Mouse (Mus musculus): ENCODE data around the gene Trem1. TPM values are rescaled to one million over a fixed set of nuclear protein-coding genes. Genes with fewer than 3 reads are reported as not detected.

Trem1 gene
- 0.34 and 0.60 TPM in 2 replicates for polyA plus RNA-seq (2015; fragmentation: Nextera tagmentation; extraction: Ambion mirVana)

GRCm38 (mm10) chr17:48232518-48232917 is at the start of gene Trem1:
Gene Trem1, plus strand, starts transcription at chr17:48232768.
- WGBS = 80% methylated on average over 6 of the region's 6 CpGs
- Histone ChIP-seq H3K27me3 (replicated peaks) (no peaks in the 10 kb centered on the region), H3K4me2 (no peak within 1 kb of the TSS), H3K9ac (no peak within 1 kb of the TSS), H3K9me3 (no peaks in the 10 kb centered on the region), H3K4me1 (no peaks in the 10 kb centered on the region), H3K36me3 (no peaks in the 10 kb centered on the region), H3K4me3 (replicated peaks) (no peak within 1 kb of the TSS), H3K27ac (no peak within 1 kb of the TSS)
- no peak for ATAC-seq (ENCODE audit: insufficient read depth, low FRiP score, low read depth)

- WGBS = 50% methylated on average over 5 of the region's 5 CpGs
- no peaks in the 10 kb centered on the region for H3K4me1 ChIP-seq
- no peaks in the 10 kb centered on the region for H3K36me3 ChIP-seq
- H3K4me3 ChIP-seq (replicated peaks) = no peak overlapping the region
- no peak for ATAC-seq (ENCODE audit: insufficient read depth, low FRiP score, low read depth)
- H3K27me3 ChIP-seq (replicated peaks) = no peaks in the 10 kb centered on the region
- H3K27ac ChIP-seq = no peak overlapping the region
- no peak overlapping the region for H3K9ac ChIP-seq
- no peaks in the 10 kb centered on the region for H3K9me3 ChIP-seq
- H3K4me2 ChIP-seq = no peak overlapping the region
Observed at GRCm38 (mm10) chr17:48185252-48185651, 47.3 kb upstream of the Trem1 start.

- H3K9ac ChIP-seq = no peak overlapping the region
- no peak overlapping the region for H3K4me3 ChIP-seq (replicated peaks)
- no peak overlapping the region for H3K4me2 ChIP-seq
- WGBS = 72% methylated on average over 2 of the region's 2 CpGs
- no peaks in the 10 kb centered on the region for H3K36me3 ChIP-seq
- no peak overlapping the region for H3K27ac ChIP-seq
- H3K4me1 ChIP-seq = no peaks in the 10 kb centered on the region
- no peak for ATAC-seq (ENCODE audit: insufficient read depth, low FRiP score, low read depth)
- no peaks in the 10 kb centered on the region for H3K9me3 ChIP-seq
- H3K27me3 ChIP-seq (replicated peaks) = no peaks in the 10 kb centered on the region
Observed at GRCm38 (mm10) chr17:48192366-48192765, 40.2 kb upstream of the Trem1 start.

DNA sequence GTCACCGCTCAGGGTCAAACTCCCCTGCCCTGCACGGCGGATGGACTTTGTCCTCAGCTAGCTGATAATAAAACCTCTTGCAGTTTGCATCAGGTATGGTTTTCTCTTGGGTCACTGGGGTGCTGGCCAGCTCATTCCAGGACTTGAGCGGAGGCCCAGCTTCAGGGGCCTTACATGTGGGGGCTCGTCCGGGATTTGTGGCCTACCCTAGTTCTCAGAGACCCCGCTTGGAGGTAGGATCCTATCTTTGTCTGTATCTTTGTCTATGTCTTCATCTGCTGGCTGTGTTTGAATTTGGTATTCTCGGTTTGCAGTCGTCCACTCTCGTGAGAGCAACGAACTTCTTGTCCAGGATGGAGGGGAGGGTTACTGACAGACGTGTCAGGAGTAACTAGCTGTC is 29.5 kb upstream of the Trem1 start:
- H3K4me3 ChIP-seq (replicated peaks) = no peak overlapping the region
- 96% methylated on average over 12 of the region's 12 CpGs for WGBS
- H3K27me3 ChIP-seq (replicated peaks) = no peaks in the 10 kb centered on the region
- H3K36me3 ChIP-seq = no peaks in the 10 kb centered on the region
- no peaks in the 10 kb centered on the region for H3K4me1 ChIP-seq
- no peaks in the 10 kb centered on the region for H3K9me3 ChIP-seq
- H3K9ac ChIP-seq = no peak overlapping the region
- H3K4me2 ChIP-seq = no peak overlapping the region
- no peak for ATAC-seq (ENCODE audit: insufficient read depth, low FRiP score, low read depth)
- H3K27ac ChIP-seq = no peak overlapping the region

DNA sequence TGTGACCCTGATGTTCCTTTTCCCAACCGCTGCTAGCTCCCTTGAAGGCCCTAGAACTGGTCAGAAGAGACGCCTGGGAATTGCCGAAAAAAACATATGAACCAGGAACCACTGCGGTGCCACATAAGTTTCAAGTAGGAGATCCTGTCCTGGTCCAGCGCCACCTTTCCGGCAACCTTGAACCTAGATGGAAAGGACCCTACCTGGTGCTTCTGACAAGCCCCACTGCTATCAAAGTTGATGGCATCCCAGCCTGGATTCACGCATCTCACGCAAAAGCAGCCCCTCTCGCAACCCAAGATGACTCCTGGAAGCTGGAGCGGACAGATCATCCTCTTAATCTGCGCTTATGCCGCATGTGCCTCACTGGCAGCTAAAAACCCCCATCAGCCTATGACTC is 20.0 kb upstream of the Trem1 start:
- H3K27ac ChIP-seq = no peak overlapping the region

GRCm38 (mm10) chr17:48213511-48213910 is 19.1 kb upstream of the Trem1 start:
- H3K4me2 ChIP-seq = no peak overlapping the region
- no peaks in the 10 kb centered on the region for H3K4me1 ChIP-seq
- H3K36me3 ChIP-seq = no peaks in the 10 kb centered on the region
- no peak overlapping the region for H3K27ac ChIP-seq
- no peaks in the 10 kb centered on the region for H3K27me3 ChIP-seq (replicated peaks)
- WGBS = 71% methylated on average over 5 of the region's 5 CpGs
- H3K9ac ChIP-seq = no peak overlapping the region
- no peaks in the 10 kb centered on the region for H3K9me3 ChIP-seq
- no peak for ATAC-seq (ENCODE audit: insufficient read depth, low FRiP score, low read depth)
- H3K4me3 ChIP-seq (replicated peaks) = no peak overlapping the region

More for the DNA sequence above, 20.0 kb upstream of the Trem1 start:
- WGBS = 92% methylated on average over 12 of the region's 12 CpGs
- Histone ChIP-seq H3K4me3 (replicated peaks) (no peak overlapping the region), H3K4me2 (no peak overlapping the region), H3K9me3 (no peaks in the 10 kb centered on the region), H3K36me3 (no peaks in the 10 kb centered on the region), H3K27me3 (replicated peaks) (no peaks in the 10 kb centered on the region), H3K9ac (no peak overlapping the region), H3K4me1 (no peaks in the 10 kb centered on the region)
- no peak for ATAC-seq (ENCODE audit: insufficient read depth, low FRiP score, low read depth)

DNA sequence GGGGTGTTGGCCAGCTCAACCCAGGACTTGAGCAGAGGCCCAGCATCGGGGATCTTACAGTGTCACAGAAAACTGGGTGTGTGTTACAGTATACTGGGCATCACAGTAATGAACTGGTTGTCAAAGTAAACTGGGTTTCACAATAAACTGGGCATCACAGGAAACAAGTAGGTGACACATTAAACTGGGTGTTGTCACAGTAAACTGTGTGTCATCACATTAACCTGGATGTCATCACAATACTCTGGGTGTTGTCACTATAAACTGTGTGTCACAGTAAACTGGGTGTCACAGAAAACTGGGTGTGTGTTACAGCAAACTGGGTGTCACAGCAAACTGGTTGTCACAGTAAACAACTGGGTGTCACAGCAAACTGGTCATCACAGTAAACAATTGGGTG is 17.1 kb upstream of the Trem1 start:
- Histone ChIP-seq H3K4me1 (no peaks in the 10 kb centered on the region), H3K9me3 (no peaks in the 10 kb centered on the region), H3K4me3 (replicated peaks) (no peak overlapping the region), H3K36me3 (no peaks in the 10 kb centered on the region), H3K27ac (no peak overlapping the region), H3K27me3 (replicated peaks) (no peaks in the 10 kb centered on the region), H3K4me2 (no peak overlapping the region), H3K9ac (no peak overlapping the region)
- WGBS = 88% methylated on average over 1 of the region's 1 CpGs
- ATAC-seq (ENCODE audit: insufficient read depth, low FRiP score, low read depth) = no peak

DNA sequence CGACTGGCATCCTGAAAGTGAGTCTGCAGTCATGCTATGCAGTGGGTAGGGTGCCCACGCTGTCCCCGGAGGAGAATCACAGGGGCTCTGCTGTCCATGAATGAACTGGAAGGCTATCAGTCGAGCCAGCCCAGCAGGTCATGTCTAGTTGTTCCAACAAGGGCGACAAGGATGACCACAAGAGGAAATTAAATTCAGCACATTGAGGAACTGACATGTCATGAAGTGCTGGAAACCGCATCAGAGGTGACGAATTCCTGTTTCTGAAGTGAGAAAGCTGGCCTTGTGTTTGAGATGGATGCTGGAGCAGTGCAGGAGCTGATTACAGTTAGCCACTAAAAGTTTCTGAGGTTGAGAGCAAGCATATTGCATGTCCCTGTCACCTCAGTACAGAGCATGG is 1.9 kb upstream of the Trem1 start:
- Histone ChIP-seq H3K9ac (no peak overlapping the region), H3K27ac (no peak overlapping the region), H3K27me3 (replicated peaks) (no peaks in the 10 kb centered on the region), H3K36me3 (no peaks in the 10 kb centered on the region), H3K4me2 (no peak overlapping the region), H3K4me1 (no peaks in the 10 kb centered on the region), H3K4me3 (replicated peaks) (no peak overlapping the region), H3K9me3 (no peaks in the 10 kb centered on the region)
- no peak for ATAC-seq (ENCODE audit: insufficient read depth, low FRiP score, low read depth)
- WGBS = 82% methylated on average over 7 of the region's 7 CpGs

DNA sequence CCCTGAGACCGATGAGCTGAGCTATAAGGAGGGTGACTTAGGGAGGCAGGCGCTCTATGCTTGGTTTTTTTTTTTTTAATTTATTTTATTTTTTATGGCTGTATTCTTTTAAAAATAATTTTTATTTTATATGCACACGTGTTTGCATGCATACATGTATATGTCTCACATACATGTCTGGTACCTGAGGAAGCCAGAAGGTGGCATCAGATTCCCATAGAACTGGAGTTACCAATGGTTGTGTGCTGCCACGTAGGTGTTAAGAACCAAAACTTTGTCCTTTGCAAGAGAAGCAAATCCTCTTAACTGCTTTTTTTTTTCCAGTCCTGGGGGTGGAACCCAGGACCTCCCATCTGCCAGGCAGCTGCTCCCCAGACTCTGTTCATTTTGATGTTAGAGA is 1.2 kb downstream of the Trem1 start:
- Histone ChIP-seq H3K4me3 (replicated peaks) (no peak overlapping the region), H3K4me2 (no peak overlapping the region), H3K9ac (no peak overlapping the region), H3K36me3 (no peaks in the 10 kb centered on the region), H3K9me3 (no peaks in the 10 kb centered on the region), H3K27ac (no peak overlapping the region), H3K27me3 (replicated peaks) (no peaks in the 10 kb centered on the region), H3K4me1 (no peaks in the 10 kb centered on the region)
- no peak for ATAC-seq (ENCODE audit: insufficient read depth, low FRiP score, low read depth)
- WGBS = 92% methylated on average over 4 of the region's 4 CpGs

GRCm38 (mm10) chr17:48234550-48234949 is 2.0 kb downstream of the Trem1 start:
- Histone ChIP-seq H3K9ac (no peak overlapping the region), H3K27ac (no peak overlapping the region), H3K4me3 (replicated peaks) (no peak overlapping the region), H3K27me3 (replicated peaks) (no peaks in the 10 kb centered on the region), H3K9me3 (no peaks in the 10 kb centered on the region), H3K4me2 (no peak overlapping the region), H3K36me3 (no peaks in the 10 kb centered on the region), H3K4me1 (no peaks in the 10 kb centered on the region)
- no peak for ATAC-seq (ENCODE audit: insufficient read depth, low FRiP score, low read depth)
- 66% methylated on average over 5 of the region's 5 CpGs for WGBS

GRCm38 (mm10) chr17:48235773-48236370 is 3.3 kb downstream of the Trem1 start:
- Histone ChIP-seq H3K9me3 (no peaks in the 10 kb centered on the region), H3K9ac (no peak overlapping the region), H3K4me3 (replicated peaks) (no peak overlapping the region), H3K36me3 (no peaks in the 10 kb centered on the region), H3K27ac (no peak overlapping the region), H3K27me3 (replicated peaks) (no peaks in the 10 kb centered on the region), H3K4me1 (no peaks in the 10 kb centered on the region), H3K4me2 (no peak overlapping the region)
- no peak for ATAC-seq (ENCODE audit: insufficient read depth, low FRiP score, low read depth)
- 42% methylated on average over 4 of the region's 4 CpGs for WGBS

DNA sequence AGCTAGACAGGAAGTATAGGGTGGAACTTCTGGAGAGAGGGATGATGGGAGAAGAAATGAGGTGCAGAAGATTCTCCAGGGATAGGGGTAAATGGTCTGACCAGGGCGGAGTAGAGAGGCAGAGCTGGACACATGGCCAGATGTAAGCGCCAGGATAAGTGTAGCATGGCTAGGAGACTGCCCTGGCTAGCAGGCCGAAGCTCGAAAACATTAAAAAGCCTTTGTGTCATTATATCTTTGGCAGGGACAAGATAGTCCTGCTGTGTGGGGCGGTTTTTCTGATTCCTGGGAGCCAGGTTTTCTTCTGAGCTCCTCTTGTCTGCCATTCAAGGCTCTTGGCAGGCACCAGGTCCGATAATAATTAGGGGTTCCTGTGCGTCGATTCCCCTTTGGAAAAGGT is 5.1 kb downstream of the Trem1 start:
- Histone ChIP-seq H3K27ac (no peak overlapping the region), H3K4me3 (replicated peaks) (no peak overlapping the region), H3K27me3 (replicated peaks) (no peaks in the 10 kb centered on the region), H3K9ac (no peak overlapping the region), H3K9me3 (no peaks in the 10 kb centered on the region), H3K36me3 (no peaks in the 10 kb centered on the region), H3K4me2 (no peak overlapping the region), H3K4me1 (no peaks in the 10 kb centered on the region)
- WGBS = 92% methylated on average over 8 of the region's 8 CpGs
- no peak for ATAC-seq (ENCODE audit: insufficient read depth, low FRiP score, low read depth)

Measured in stomach, embryonic 15.5 days (tissue).